Mouse (Mus musculus) kidney, adult 2 months (tissue): ENCODE results near the gene Itgb5.

Source experiments
- CTCF ChIP-seq: fragments of 200-500 bp; conservative IDR thresholded peaks from 2 replicates; pipeline ENCODE4 v1.5.1; 2011; ENCODE audit warnings: low read depth, mild to moderate bottlenecking, control low read depth, low read length, moderate library complexity, mixed read lengths; ENCODE audit not compliant: insufficient read depth, insufficient read length
- POLR2A ChIP-seq: fragments of 200-500 bp; IDR thresholded peaks from one replicate; pipeline ENCODE4 v1.6.1; 2011; ENCODE audit warnings: low read depth, low read length, control low read depth

GRCm38 (mm10) chr16:33930785-33931184 is 101.3 kb downstream of the Itgb5 start:
- no peak for TF ChIP-seq CTCF
- TF ChIP-seq POLR2A = no peak
